ENCODE assay signal across 8 mouse cellular contexts in genomic region chr8:124643540-124644339, GRCm38 (mm10). TPM values are rescaled to one million over a fixed set of nuclear protein-coding genes. Genes with fewer than 3 reads are reported as not detected.
DNase-seq lines count a peak whose midpoint lies in the region; ATAC-seq and TF ChIP-seq lines count a peak whose summit lies in the region.

No protein-coding gene starts in this region.

- TF ChIP-seq CTCF in layer of hippocampus, adult 2 months (conservative IDR thresholded peaks at IDR 0.05), result no peak

- H3K9me3 ChIP-seq in embryonic facial prominence, embryonic 15.5 days (replicated peaks), result 0 out of 2 replicates have a peak, but pooled peaks cover 4% of the 10 kb centered on the region
- no peaks in the 10 kb centered on the region for H3K9me3 ChIP-seq in midbrain, embryonic 14.5 days (ENCODE audit: control insufficient read depth, low read length)

- no peaks in the 10 kb centered on the region for H3K27me3 ChIP-seq in embryonic facial prominence, embryonic 15.5 days
- H3K27me3 ChIP-seq in midbrain, embryonic 14.5 days (ENCODE audit: control insufficient read depth, insufficient read depth, low read length), result no peaks in the 10 kb centered on the region

- peak overlapping the region; percentile 17 for H3K4me2 ChIP-seq in embryonic facial prominence, embryonic 15.5 days (replicated peaks)
- H3K4me2 ChIP-seq in midbrain, embryonic 14.5 days (ENCODE audit: low read length), result no peak overlapping the region

- H3K4me1 ChIP-seq in embryonic facial prominence, embryonic 15.5 days, result peaks cover 38% of the 10 kb centered on the region
- H3K4me1 ChIP-seq in midbrain, embryonic 14.5 days (ENCODE audit: control insufficient read depth, insufficient read depth, low read length), result peaks cover 16% of the 10 kb centered on the region

- intact Hi-C loops in heart, postnatal 14 days (cut with DNase I), result no loop called here

- 33% methylated on average over 18 of the region's 18 CpGs for WGBS in embryonic facial prominence, embryonic 15.5 days
- 61% methylated on average over 18 of the region's 18 CpGs for WGBS in midbrain, embryonic 14.5 days

- no peak overlapping the region for H3K4me3 ChIP-seq in layer of hippocampus, adult 2 months
- H3K4me3 ChIP-seq in embryonic facial prominence, embryonic 15.5 days (replicated peaks), result no peak overlapping the region; the same call in 1 of the 2 replicates
- no peak overlapping the region for H3K4me3 ChIP-seq in midbrain, embryonic 14.5 days (replicated peaks; ENCODE audit: low read depth, low read length)

- peak overlapping the region; percentile 77 for H3K27ac ChIP-seq in layer of hippocampus, adult 2 months
- peak overlapping the region; percentile 92 for H3K27ac ChIP-seq in embryonic facial prominence, embryonic 15.5 days (replicated peaks)
- H3K27ac ChIP-seq in midbrain, embryonic 14.5 days (replicated peaks; ENCODE audit: low read depth, low read length), result 0 out of 2 replicates have a peak overlapping the region, but pooled peaks have one; percentile 49

- H3K36me3 ChIP-seq in embryonic facial prominence, embryonic 15.5 days, result peaks cover 23% of the 10 kb centered on the region
- peaks cover 8% of the 10 kb centered on the region for H3K36me3 ChIP-seq in midbrain, embryonic 14.5 days (ENCODE audit: control insufficient read depth, insufficient read depth, low read length)

- no peak overlapping the region; the same call in 1 of the 2 replicates for H3K9ac ChIP-seq in embryonic facial prominence, embryonic 15.5 days
- no peak overlapping the region for H3K9ac ChIP-seq in midbrain, embryonic 14.5 days (replicated peaks; ENCODE audit: low read length)

- DNase-seq in layer of hippocampus, adult 2 months (ENCODE audit: low spot score in 2 of 2), result peak; percentile 53 to 62
- no peak for DNase-seq in layer of hippocampus, postnatal 25 days (ENCODE audit: extremely low spot score in 1 of 2, low spot score in 1 of 2)
- DNase-seq in heart, postnatal 14 days, result peak; percentile 48 to 70
- peak; percentile 34 to 50 for DNase-seq in layer of hippocampus, postnatal 10 days (ENCODE audit: low spot score in 2 of 2)
- peak; percentile 64 for DNase-seq in midbrain, embryonic 14.5 days
- DNase-seq in urinary bladder, postnatal 25 days (ENCODE audit: low spot score), result peak; percentile 14
- DNase-seq in spleen, adult 12 weeks (ENCODE audit: low spot score), result no peak

- peak; percentile 87 for ATAC-seq in embryonic facial prominence, embryonic 15.5 days (ENCODE audit: insufficient number of reproducible peaks, low FRiP score, low TSS enrichment, low read depth)
- ATAC-seq in midbrain, embryonic 14.5 days (ENCODE audit: low FRiP score, low TSS enrichment), result peak; percentile 40; the same call in 1 of the 2 replicates

RNA-seq across cellular contexts. Expression of gene 2310022B05Rik, which starts 19.4 kb away (rescaled TPM):
- 10 to 100 TPM; 76.5 to 77.4 TPM for total RNA-seq in layer of hippocampus, adult 2 months (2021)
- 10 to 100 TPM; 83.2 to 86.9 TPM for total RNA-seq in layer of hippocampus, postnatal 25 days (2021)
- polyA plus RNA-seq in embryonic facial prominence, embryonic 15.5 days (2015; fragmentation: Nextera tagmentation; extraction: Ambion mirVana), result 37.3 and 38.6 TPM in 2 replicates
- 100 to 1,000 TPM in 1 of 2 experiments, 10 to 100 TPM in 1; 85.6 to 103 TPM for total RNA-seq in heart, postnatal 14 days (2021)
- 100 to 1,000 TPM in 1 of 2 experiments, 10 to 100 TPM in 1; 96.2 to 106 TPM for total RNA-seq in layer of hippocampus, postnatal 10 days (2021)
- 29.0 and 31.7 TPM in 2 replicates for polyA plus RNA-seq in midbrain, embryonic 14.5 days (2014; fragmentation: Nextera tagmentation; extraction: Ambion mirVana)

Comparison
In these comparisons a context has a peak if more than half of its experiments do, and no peak if none do; other contexts are left out.
1. DNase-seq: peak in layer of hippocampus, adult 2 months (2 of 2), heart, postnatal 14 days (2 of 2), layer of hippocampus, postnatal 10 days (2 of 2), midbrain, embryonic 14.5 days (single experiment) and urinary bladder, postnatal 25 days (single experiment); none in layer of hippocampus, postnatal 25 days (0 of 2) and spleen, adult 12 weeks (single experiment).
2. Peak in every context shown above with its lines, with median percentiles within 50 percentile points of each other: H3K27ac ChIP-seq.